Mouse (Mus musculus) spleen, adult 2 months (tissue): ENCODE measurements around the gene Rbm6. TPM values are rescaled to one million over a fixed set of nuclear protein-coding genes. Genes with fewer than 3 reads are reported as not detected.
A peak's percentile ranks its signal among the peaks of the same experiment; 100 is the strongest.

Experiments used
- DNase-seq, 2 experiments: peaks; one replicate each; pipeline versions ENCODE4 v3.0.0 to v3.0.0-alpha.2; 2012 to 2021; ENCODE audit warnings: low spot score in 2 of 2, low read depth in 1 of 2
- H3K27ac ChIP-seq: fragments of 200-500 bp; 2 replicates; pipeline ENCODE4 v1.5.1; 2012; ENCODE audit warnings: low read length, inconsistent platforms; ENCODE audit not compliant: insufficient read depth
- H3K27me3 ChIP-seq: fragments of 200-500 bp; 2 replicates; pipeline ENCODE4 v1.6.1; 2012; ENCODE audit warnings: mild to moderate bottlenecking, moderate library complexity, low read length, inconsistent platforms; ENCODE audit not compliant: control insufficient read depth, insufficient read depth
- H3K36me3 ChIP-seq: fragments of 200-500 bp; 2 replicates; pipeline ENCODE4 v1.6.1; 2012; ENCODE audit warnings: mild to moderate bottlenecking, low read length, inconsistent platforms; ENCODE audit not compliant: control insufficient read depth, insufficient read depth
- H3K4me1 ChIP-seq: fragments of 200-500 bp; 2 replicates; pipeline ENCODE4 v1.6.1; 2011; ENCODE audit warnings: inconsistent platforms; ENCODE audit not compliant: control insufficient read depth, insufficient read depth, insufficient read length
- H3K4me3 ChIP-seq: fragments of 200-500 bp; 2 replicates; pipeline ENCODE4 v1.5.1; 2011; ENCODE audit warnings: mild to moderate bottlenecking, inconsistent platforms; ENCODE audit not compliant: insufficient read depth, insufficient read length; ENCODE audit errors: extremely low read depth
- CTCF ChIP-seq: fragments of 200-500 bp; IDR thresholded peaks from 2 replicates; pipeline ENCODE4 v1.5.1; 2011; ENCODE audit warnings: mild to moderate bottlenecking, inconsistent platforms; ENCODE audit not compliant: insufficient read depth, insufficient read length, insufficient replicate concordance; ENCODE audit errors: extremely low read depth
- POLR2A ChIP-seq: fragments of 200-500 bp; IDR thresholded peaks from 2 replicates; pipeline ENCODE4 v1.6.1; 2011; ENCODE audit warnings: low read depth, low read length, inconsistent platforms
- WGBS: fragments of 180-500 bp; shearing (Covaris S2); methylation state at CpG from one replicate; pipeline ENCODE4 v1.1.7; 2018; 5-methylcytosine and 5-hydroxymethylcytosine counted together
- polyA plus RNA-seq: library from polyadenylated mRNA; depleted of rRNA; stranded (reverse); fragments of >200 nt; gene quantifications from 2 replicates; pipeline ENCODE4 v1.2.3, GENCODE M21; 2012

Rbm6 gene
- polyA plus RNA-seq, 1 experiment: 12.4 TPM

DNA sequence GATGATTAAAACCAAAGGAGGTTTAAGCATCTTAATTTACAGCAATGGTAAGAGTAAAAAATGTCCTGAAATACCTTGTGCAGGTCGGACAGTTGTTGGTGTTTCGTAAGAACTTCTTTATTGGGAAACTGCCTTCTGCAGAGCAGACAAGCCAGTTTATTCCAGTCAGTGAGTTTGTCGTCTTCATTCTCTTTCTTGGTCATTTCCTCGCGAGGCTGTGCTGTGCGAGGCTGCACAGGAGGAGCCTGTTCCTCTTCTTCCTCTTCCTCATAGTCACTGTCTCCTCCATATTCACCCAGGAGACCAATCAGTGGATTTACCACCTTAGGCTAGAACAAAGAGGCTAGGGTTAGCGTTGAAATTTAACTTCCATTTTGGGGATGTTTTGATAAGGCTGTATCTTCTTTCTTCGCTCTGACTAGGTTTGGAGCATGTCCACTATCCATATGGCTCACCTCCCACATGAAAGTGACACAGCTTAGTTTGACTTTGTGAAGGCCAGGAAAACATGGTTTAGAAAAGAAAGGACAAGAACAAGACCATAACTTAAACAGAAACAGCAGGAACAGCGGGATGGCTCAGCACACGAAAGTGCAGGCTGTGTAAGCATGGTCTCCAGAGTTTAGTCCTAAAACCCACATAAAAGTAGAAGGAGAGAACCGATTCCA, 90.4 kb downstream of the Rbm6 start:
- no peak for DNase-seq
- no peak for TF ChIP-seq POLR2A
- no peak for TF ChIP-seq CTCF
- Histone ChIP-seq H3K36me3 (peaks cover 41% of the 10 kb centered on the region), H3K27me3 (no peaks in the 10 kb centered on the region), H3K4me1 (no peaks in the 10 kb centered on the region), H3K27ac (no peak overlapping the region), H3K4me3 (no peak overlapping the region)
- WGBS: 93% methylated on average over 11 of the region's 11 CpGs

DNA sequence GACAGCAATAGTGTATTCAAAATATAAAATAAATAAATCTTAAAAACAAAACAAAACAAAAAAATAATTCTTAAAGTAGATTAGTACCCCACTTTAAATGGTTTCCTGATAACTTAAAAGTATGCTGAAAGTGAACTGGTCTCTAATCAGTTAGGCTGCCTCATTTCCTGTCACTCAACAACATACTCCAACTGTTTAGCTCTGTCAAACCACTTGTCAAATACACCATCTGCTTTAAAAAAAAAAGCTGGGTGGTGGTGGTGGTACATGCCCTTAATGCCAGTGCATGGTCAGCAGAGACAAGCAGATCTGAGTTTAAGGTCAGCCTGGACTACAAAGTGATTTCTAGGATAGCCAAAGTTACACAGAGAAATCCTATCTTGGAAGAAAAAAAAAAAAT, 96.2 kb downstream of the Rbm6 start:
- Histone ChIP-seq H3K4me3 (no peak overlapping the region), H3K36me3 (peaks cover 33% of the 10 kb centered on the region), H3K27me3 (no peaks in the 10 kb centered on the region), H3K4me1 (no peaks in the 10 kb centered on the region), H3K27ac (no peak overlapping the region; the same call in 1 of the 2 replicates)
- no peak for DNase-seq
- TF ChIP-seq CTCF: no peak
- TF ChIP-seq POLR2A: no peak

- H3K27ac ChIP-seq: no peak overlapping the region
- no peak for DNase-seq
- WGBS: 93% methylated on average over 3 of the region's 3 CpGs
- H3K4me1 ChIP-seq: 0 out of 2 replicates have a peak, but pooled peaks cover under 1% of the 10 kb centered on the region
- no peak overlapping the region for H3K4me3 ChIP-seq
- H3K27me3 ChIP-seq: no peaks in the 10 kb centered on the region
- H3K36me3 ChIP-seq: peaks cover 26% of the 10 kb centered on the region
- TF ChIP-seq CTCF (no peak), POLR2A (no peak)
Measured at GRCm38 (mm10) chr9:107774411-107774810, 98.6 kb downstream of the Rbm6 start.

- Histone ChIP-seq H3K4me3 (no peak overlapping the region), H3K36me3 (peaks cover 35% of the 10 kb centered on the region), H3K27ac (no peak overlapping the region), H3K27me3 (no peaks in the 10 kb centered on the region), H3K4me1 (peaks cover 6% of the 10 kb centered on the region; the same call in 1 of the 2 replicates)
- TF ChIP-seq POLR2A: no peak
- no peak for TF ChIP-seq CTCF
- DNase-seq: no peak
- WGBS: 81% methylated on average over 2 of the region's 2 CpGs
Measured at GRCm38 (mm10) chr9:107771782-107772181, 101.3 kb downstream of the Rbm6 start.

GRCm38 (mm10) chr9:107770374-107771290, 102.4 kb downstream of the Rbm6 start, which contains the start of gene Rbm5:
Gene Rbm5, minus strand, starts transcription at chr9:107770996.
- no peaks in the 10 kb centered on the region for H3K27me3 ChIP-seq
- TF ChIP-seq POLR2A (peak; percentile 92), CTCF (no peak)
- H3K4me3 ChIP-seq: peak within 1 kb of the TSS; percentile 87
- peak within 1 kb of the TSS; percentile 95 for H3K27ac ChIP-seq
- H3K36me3 ChIP-seq: peaks cover 37% of the 10 kb centered on the region
- peaks cover 6% of the 10 kb centered on the region; the same call in 1 of the 2 replicates for H3K4me1 ChIP-seq
- peak; percentile 89 to 94 for DNase-seq
- WGBS: under 1% methylated on average over 60 of the region's 60 CpGs

GRCm38 (mm10) chr9:107770037-107770373, 103.0 kb downstream of the Rbm6 start:
- H3K4me1 ChIP-seq: peaks cover 6% of the 10 kb centered on the region; the same call in 1 of the 2 replicates
- no peak for DNase-seq
- H3K4me3 ChIP-seq: peak overlapping the region; percentile 87
- TF ChIP-seq POLR2A: no peak
- TF ChIP-seq CTCF: no peak
- H3K36me3 ChIP-seq: peaks cover 40% of the 10 kb centered on the region
- WGBS: under 1% methylated on average over 9 of the region's 9 CpGs
- H3K27ac ChIP-seq: peak overlapping the region; percentile 95
- H3K27me3 ChIP-seq: no peaks in the 10 kb centered on the region
